Mouse (Mus musculus) C2C12 (cell line): ENCODE measurements around the gene Bloc1s3. TPM values are rescaled to one million over a fixed set of nuclear protein-coding genes. Genes with fewer than 3 reads are reported as not detected.

Experiments used
- H3K27me3 ChIP-seq: one replicate; pipeline ENCODE4 v1.6.1; 2011; ENCODE audit not compliant: control insufficient read depth, insufficient read depth, insufficient read length
- H3K36me3 ChIP-seq: one replicate; pipeline ENCODE4 v1.6.1; 2011; ENCODE audit not compliant: control insufficient read depth, insufficient read depth
- H3K4me3 ChIP-seq: one replicate; pipeline ENCODE4 v1.5.1; 2011; ENCODE audit warnings: mild to moderate bottlenecking, control low read depth; ENCODE audit not compliant: poor library complexity, insufficient read depth, severe bottlenecking
- H3K79me2 ChIP-seq: one replicate; pipeline ENCODE4 v1.6.1; 2011; ENCODE audit not compliant: control insufficient read depth, insufficient read depth
- H3K79me3 ChIP-seq: one replicate; pipeline ENCODE4 v1.6.1; 2011; ENCODE audit warnings: low read depth, control low read depth
- H3ac ChIP-seq: one replicate; pipeline ENCODE3; 2011; ENCODE audit warnings: low read depth; ENCODE audit not compliant: control insufficient read depth, insufficient read length
- CEBPB ChIP-seq: IDR thresholded peaks from one replicate; pipeline ENCODE4 v1.6.1; 2011; ENCODE audit warnings: low read depth, mild to moderate bottlenecking, control low read depth, moderate library complexity
- CTCF ChIP-seq: IDR thresholded peaks from one replicate; pipeline ENCODE4 v1.5.1; 2011; ENCODE audit not compliant: control insufficient read depth, insufficient read depth, insufficient read length
- FOSL1 ChIP-seq: IDR thresholded peaks from one replicate; pipeline ENCODE4 v1.8.0; 2011; ENCODE audit warnings: mild to moderate bottlenecking, low read length; ENCODE audit not compliant: poor library complexity, insufficient read depth, severe bottlenecking
- MAX ChIP-seq: IDR thresholded peaks from one replicate; pipeline ENCODE4 v1.6.1; 2011; ENCODE audit warnings: mild to moderate bottlenecking, control low read depth
- MYOD1 ChIP-seq: IDR thresholded peaks from one replicate; pipeline ENCODE4 v1.6.1; 2011; ENCODE audit warnings: low read depth; ENCODE audit not compliant: control insufficient read depth, insufficient read length
- MYOG ChIP-seq: IDR thresholded peaks from one replicate; pipeline ENCODE4 v1.6.1; 2011; ENCODE audit not compliant: control insufficient read depth, insufficient read length; ENCODE audit errors: extremely low read depth
- USF1 ChIP-seq: IDR thresholded peaks from one replicate; pipeline ENCODE4 v1.6.1; 2011; ENCODE audit warnings: low read depth, mild to moderate bottlenecking, control low read depth, moderate library complexity
- polyA plus RNA-seq: library from polyadenylated mRNA; unstranded; fragments of >200 nt; fragmentation: generic; extraction: Trizol; gene quantifications from one replicate; pipeline ENCODE4 v1.2.1, GENCODE M21; 2012; ENCODE audit warnings: missing spikeins

Bloc1s3 gene
- polyA plus RNA-seq, 1 experiment = 4.8 TPM

GRCm38 (mm10) chr7:19541681-19542154 lies 33.6 kb upstream of the Bloc1s3 start:
- TF ChIP-seq MYOG = no peak
- no peak for TF ChIP-seq CEBPB
- no peak for TF ChIP-seq CTCF
- no peak for TF ChIP-seq USF1
- no peak for TF ChIP-seq MYOD1
- TF ChIP-seq MAX = no peak
- no peak for TF ChIP-seq FOSL1
- H3K27me3 ChIP-seq = no peaks in the 10 kb centered on the region
- no peak overlapping the region for H3K4me3 ChIP-seq

GRCm38 (mm10) chr7:19540771-19541566 lies 32.8 kb upstream of the Bloc1s3 start:
- no peaks in the 10 kb centered on the region for H3K27me3 ChIP-seq
- peaks cover 69% of the 10 kb centered on the region for H3K79me2 ChIP-seq
- no peak overlapping the region for H3ac ChIP-seq
- H3K4me3 ChIP-seq = no peak overlapping the region
- no peaks in the 10 kb centered on the region for H3K36me3 ChIP-seq
- peaks cover 31% of the 10 kb centered on the region for H3K79me3 ChIP-seq
- TF ChIP-seq CTCF = no peak
- no peak for TF ChIP-seq MAX
- no peak for TF ChIP-seq MYOG
- no peak for TF ChIP-seq CEBPB
- TF ChIP-seq FOSL1 = no peak
- TF ChIP-seq USF1 = no peak
- TF ChIP-seq MYOD1 = no peak

More at GRCm38 (mm10) chr7:19541681-19542154, 33.6 kb upstream of the Bloc1s3 start:
- H3K79me3 ChIP-seq = peaks cover 33% of the 10 kb centered on the region
- no peaks in the 10 kb centered on the region for H3K36me3 ChIP-seq
- H3ac ChIP-seq = no peak overlapping the region
- peaks cover 76% of the 10 kb centered on the region for H3K79me2 ChIP-seq

GRCm38 (mm10) chr7:19534676-19535075 lies 26.5 kb upstream of the Bloc1s3 start:
- peaks cover 12% of the 10 kb centered on the region for H3K79me3 ChIP-seq
- H3K27me3 ChIP-seq = no peaks in the 10 kb centered on the region
- H3K79me2 ChIP-seq = peaks cover 19% of the 10 kb centered on the region
- no peak overlapping the region for H3ac ChIP-seq
- H3K36me3 ChIP-seq = peaks cover 3% of the 10 kb centered on the region
- TF ChIP-seq CEBPB (no peak), MYOD1 (no peak), MYOG (no peak), CTCF (no peak), USF1 (no peak), MAX (no peak), FOSL1 (no peak)
- no peak overlapping the region for H3K4me3 ChIP-seq

GRCm38 (mm10) chr7:19532240-19532639 lies 24.1 kb upstream of the Bloc1s3 start:
- peaks cover 3% of the 10 kb centered on the region for H3K36me3 ChIP-seq
- no peak overlapping the region for H3K4me3 ChIP-seq
- no peaks in the 10 kb centered on the region for H3K27me3 ChIP-seq
- no peaks in the 10 kb centered on the region for H3K79me3 ChIP-seq
- TF ChIP-seq MYOD1 = peak; percentile 93
- no peak for TF ChIP-seq CEBPB
- H3ac ChIP-seq = no peak overlapping the region
- no peaks in the 10 kb centered on the region for H3K79me2 ChIP-seq

- no peaks in the 10 kb centered on the region for H3K79me3 ChIP-seq
- TF ChIP-seq MAX = no peak
- no peak for TF ChIP-seq USF1
- no peak for TF ChIP-seq FOSL1
- TF ChIP-seq MYOG = no peak
- TF ChIP-seq MYOD1 = no peak
- no peak for TF ChIP-seq CTCF
- TF ChIP-seq CEBPB = no peak
- no peaks in the 10 kb centered on the region for H3K27me3 ChIP-seq
- no peaks in the 10 kb centered on the region for H3K79me2 ChIP-seq
- peaks cover 3% of the 10 kb centered on the region for H3K36me3 ChIP-seq
- H3K4me3 ChIP-seq = no peak overlapping the region
- no peak overlapping the region for H3ac ChIP-seq
Observed at GRCm38 (mm10) chr7:19531077-19531476, 22.9 kb upstream of the Bloc1s3 start.

GRCm38 (mm10) chr7:19525105-19525481 lies 16.9 kb upstream of the Bloc1s3 start:
- Histone ChIP-seq H3K4me3 (no peak overlapping the region), H3K79me2 (no peaks in the 10 kb centered on the region), H3K27me3 (peaks cover 50% of the 10 kb centered on the region), H3K79me3 (no peaks in the 10 kb centered on the region), H3K36me3 (no peaks in the 10 kb centered on the region), H3ac (no peak overlapping the region)
- TF ChIP-seq FOSL1 (no peak), USF1 (no peak), MAX (no peak), MYOD1 (no peak), CTCF (no peak)
